Mouse (Mus musculus) right cerebral cortex, postnatal 4 days (tissue): ENCODE measurements around the gene Clca2.

Experiments used
- DNase-seq: peaks from one replicate; pipeline ENCODE4 v3.0.0-alpha.2; 2022

Gene Clca2

DNA sequence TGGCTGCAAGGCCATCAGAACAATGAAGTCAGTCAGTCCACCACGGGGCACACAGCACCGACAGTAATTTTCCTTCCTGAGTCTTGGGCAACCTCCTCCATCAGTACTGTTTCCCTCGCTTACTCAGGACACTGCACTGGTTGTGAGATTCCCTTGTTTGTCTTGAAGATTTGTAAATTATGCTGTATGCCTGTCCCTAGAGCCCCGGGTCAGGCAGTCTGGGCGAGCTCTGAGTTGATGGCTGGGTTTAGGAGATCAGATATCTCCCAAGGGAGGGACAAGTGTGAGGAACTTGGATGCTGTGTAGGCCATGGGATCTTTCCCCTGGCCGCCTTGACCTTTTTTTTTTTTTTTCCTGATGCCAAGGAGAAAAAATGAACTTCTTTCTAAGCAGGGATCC, at the start of gene Clca2:
Gene Clca2 (minus strand): TSS at position 153 of the 400 bp plus-strand sequence.
- DNase-seq: no peak

DNA sequence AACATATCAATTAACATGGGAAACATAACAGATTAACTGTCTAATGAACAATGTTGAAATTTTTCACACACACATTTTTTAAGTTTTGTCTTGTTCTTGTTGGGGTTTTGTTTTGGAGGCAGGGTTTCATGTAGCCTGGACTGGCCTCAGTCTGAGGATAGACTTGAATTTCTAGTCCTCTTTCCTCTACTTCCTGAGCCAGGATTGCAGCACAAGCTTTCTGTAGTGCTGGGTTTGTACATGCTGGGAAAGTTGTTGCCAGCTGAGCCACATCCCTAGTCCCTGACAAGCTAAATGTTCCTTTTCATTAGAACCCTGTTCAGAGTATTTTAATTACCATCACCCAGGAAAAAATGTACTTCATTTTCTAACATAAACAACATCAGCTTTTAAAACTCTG, 48.7 kb upstream of the Clca2 start:
- DNase-seq: no peak

GRCm38 (mm10) chr3:145147483-145147882, 48.2 kb upstream of the Clca2 start:
- DNase-seq: no peak

DNA sequence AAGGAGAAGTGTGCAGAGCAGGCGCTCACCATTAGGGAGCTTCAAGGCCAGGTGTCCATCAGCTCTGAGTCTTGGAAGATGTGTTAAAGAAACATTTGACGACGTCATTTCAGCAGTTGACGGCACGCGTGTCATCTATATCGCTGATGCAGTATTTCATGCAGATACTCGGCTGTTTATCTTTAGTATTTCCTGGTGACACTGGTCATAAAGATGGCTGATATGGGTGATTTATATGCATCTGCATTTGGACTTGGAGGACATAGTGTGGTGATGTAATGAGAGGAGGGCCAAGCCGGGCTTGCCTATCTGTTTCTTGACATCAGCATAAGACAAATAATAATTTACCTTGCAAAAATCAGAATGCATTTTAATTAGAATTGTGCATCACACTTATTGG, 47.6 kb upstream of the Clca2 start:
- DNase-seq: no peak

DNA sequence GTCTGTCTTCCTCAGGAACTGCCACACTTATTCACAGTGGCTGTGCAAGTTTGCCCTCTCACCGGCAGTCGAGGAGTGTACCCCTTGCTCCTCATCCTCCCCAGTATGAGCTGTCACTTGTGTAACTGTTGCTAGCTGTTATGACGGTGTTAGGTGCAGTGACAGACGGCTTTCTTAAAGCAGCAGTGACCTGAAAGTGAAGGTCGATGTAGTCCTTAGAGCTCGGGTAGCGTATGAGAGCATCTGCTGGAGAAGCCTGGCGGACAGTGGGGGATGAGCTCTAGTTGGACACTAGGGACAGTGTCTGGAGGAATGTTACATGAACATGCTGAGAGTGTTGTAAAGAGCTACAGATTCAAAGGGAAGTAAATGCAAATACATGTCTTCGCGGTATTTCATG, 44.6 kb upstream of the Clca2 start:
- no peak for DNase-seq

GRCm38 (mm10) chr3:145142925-145143324, 43.7 kb upstream of the Clca2 start:
- no peak for DNase-seq

- DNase-seq: no peak
These were observed 41.0 kb upstream of the Clca2 start for GRCm38 (mm10) chr3:145140236-145140635.

- peak; percentile 70 for DNase-seq
These were observed 32.1 kb upstream of the Clca2 start for GRCm38 (mm10) chr3:145131210-145131868.

DNA sequence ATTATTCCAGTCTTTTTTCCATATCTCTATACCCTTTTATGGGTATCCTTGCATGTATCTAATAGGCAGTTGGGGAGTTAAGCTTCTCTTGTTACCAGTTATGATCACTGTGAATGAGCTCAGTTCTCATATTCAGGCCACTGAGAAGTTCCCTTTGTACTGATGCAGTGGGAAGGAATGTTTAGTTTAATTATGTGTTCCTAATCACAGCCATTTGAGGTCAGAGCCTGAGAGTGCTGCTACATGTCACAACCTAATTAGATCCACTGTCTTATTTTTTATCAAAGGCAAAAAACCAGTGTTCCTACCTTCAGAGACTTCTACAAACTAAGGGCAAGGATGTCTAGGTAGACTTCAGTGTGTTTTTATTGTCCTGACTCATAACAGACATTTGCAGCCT, 30.1 kb upstream of the Clca2 start:
- no peak for DNase-seq

GRCm38 (mm10) chr3:145126618-145127017, 27.4 kb upstream of the Clca2 start:
- DNase-seq: no peak

GRCm38 (mm10) chr3:145119425-145119824, 20.2 kb upstream of the Clca2 start:
- no peak for DNase-seq

DNA sequence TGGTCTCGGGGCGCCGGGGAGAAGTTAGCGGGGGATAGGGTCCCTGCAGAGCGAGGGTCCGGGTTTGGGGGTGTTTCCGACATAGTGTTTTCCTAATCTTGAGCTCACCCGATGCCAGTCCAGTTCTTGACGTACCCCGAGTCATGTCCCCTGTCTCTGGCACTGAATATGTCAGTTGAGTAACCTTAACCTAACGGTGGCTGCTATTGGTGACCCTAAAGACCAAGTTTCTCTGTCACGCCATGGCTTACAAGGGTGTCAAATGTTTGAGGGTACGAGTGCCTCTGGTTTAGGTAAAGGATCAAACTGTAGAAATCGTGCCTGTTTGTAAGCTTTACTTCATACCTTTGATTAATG, 19.7 kb upstream of the Clca2 start:
- no peak for DNase-seq

DNA sequence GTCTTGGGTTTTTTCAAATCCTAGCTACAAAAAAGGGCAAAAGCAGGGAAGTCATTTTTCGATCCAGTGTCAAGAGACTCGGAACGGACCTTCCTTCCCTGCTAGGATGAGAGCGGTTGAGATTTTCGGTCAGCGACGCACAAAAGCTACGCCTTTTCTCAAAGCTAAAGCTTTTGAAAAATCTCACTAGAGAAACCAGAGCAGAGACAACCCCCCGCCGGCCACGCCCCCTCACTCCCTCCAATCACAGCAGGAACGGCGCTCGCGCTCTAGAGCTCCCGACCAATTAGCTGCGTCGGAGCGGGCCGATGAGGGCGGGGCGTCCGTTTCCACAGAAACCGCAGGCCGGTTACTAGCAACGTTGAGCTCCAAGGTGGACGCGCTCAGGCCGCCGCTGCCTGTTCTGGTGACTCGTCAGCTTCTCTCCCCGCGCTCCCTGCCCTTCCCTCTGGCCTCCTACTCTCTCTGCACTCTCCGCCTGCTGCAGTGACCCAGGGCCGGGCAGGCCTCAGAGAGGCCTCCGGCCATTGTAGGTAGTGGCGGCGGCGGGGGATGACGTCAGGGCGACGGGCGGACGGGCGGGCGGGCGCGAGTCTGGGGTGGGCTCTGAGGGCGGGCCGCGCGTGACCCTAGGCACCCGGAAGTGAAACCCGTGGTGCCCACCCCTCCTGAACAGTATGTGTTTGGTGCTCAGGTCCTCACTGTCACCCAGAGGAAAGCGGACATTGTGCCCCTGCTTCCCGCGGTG, 19.2 kb upstream of the Clca2 start, which contains the start of gene Odf2l:
Gene Odf2l (plus strand): TSS at position 335 of the 748 bp plus-strand sequence.
- DNase-seq: peak; percentile 98

DNA sequence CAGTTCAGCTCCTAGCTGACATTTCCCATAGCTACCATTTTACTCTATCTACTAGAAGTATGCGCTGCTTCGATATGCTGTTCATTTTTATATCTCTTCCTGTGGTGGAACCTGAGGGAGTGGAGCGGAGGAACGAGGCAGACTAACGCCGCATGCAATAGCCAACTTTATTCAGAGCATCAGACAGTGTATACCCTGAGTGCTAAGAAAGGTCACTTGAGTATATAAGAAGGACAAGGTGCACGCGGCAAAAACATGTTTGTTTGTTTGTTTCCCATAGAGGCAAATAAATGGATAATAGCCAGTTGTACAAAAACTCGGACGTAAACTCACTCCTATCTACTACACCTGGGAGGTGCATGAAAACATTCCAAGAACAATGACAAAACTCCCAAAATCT, 18.4 kb upstream of the Clca2 start:
- DNase-seq: no peak

GRCm38 (mm10) chr3:145115169-145115568, 15.9 kb upstream of the Clca2 start:
- DNase-seq: no peak

GRCm38 (mm10) chr3:145105773-145106504, 6.7 kb upstream of the Clca2 start:
- no peak for DNase-seq

DNA sequence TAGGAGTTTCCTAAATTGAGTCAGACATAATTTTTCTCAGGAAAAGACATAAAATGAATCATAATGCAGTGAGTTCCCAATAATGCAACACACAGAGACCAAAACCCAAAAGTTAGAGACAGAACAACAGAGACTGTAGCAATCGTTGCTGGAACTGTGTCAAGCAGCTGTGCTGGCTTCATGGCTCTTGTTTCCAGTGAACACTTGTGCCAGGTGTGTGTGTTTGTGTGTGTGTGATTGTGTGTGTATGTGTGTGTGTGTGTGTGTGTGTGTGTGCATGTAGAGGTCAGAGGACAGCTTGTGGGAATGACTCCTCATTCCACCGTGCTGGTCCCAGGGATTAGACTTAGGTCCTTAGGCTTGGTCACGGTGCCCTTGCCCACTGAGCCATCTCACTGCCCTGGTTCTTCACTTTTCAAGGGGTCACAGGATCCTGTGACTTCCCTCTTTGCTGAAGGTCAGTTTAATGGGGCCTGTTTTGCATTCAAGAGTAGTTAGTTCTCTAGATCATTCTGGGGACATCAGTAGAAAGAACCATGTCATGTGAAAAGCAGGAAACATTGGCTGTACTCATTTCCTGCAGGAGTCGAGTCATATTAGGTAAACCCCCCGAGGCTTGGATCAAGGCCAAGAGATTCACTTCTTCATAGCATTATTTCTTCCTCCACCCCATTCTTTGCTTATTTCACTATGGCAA, 6.0 kb upstream of the Clca2 start:
- no peak for DNase-seq

DNA sequence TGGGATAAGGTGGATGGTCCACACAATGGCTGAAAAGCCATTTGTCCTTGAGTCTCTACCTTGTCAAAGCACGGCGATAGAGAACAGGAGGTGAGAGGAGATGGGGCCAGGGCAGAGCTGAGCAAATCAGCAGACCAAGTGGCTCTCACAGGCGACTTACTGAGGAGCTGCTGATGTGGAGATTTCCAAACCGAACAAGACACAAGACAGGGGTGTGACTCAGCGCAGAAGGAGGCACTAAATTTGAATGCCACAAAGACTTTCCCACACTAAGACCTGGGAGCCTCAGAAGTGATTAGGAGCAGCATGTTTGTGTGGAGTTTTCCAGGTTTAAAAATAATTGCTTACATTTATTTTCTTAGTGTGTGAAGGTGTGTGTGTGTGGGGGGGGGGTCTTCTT, 4.5 kb upstream of the Clca2 start:
- DNase-seq: no peak

DNA sequence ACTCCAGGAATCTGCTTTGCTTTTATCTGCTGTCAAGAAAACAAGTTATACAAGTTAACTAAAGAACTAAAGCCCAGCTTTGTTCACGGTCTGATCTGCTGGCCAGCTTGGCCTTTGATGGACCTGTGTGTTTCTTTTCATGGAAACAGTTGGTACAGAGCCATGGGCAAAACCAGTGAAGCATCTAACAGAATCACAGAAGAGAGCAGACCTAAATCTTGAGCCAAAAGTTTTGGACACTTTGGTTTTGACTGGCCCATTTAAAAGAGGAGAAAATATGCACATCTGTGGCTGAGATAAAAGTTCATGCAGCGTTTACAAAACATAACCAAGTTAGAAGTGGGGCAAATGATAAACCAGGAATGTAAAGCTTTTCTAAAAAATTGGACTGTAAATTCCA, 4.1 kb upstream of the Clca2 start:
- DNase-seq: no peak

GRCm38 (mm10) chr3:145101891-145102555, 2.8 kb upstream of the Clca2 start:
- no peak for DNase-seq

DNA sequence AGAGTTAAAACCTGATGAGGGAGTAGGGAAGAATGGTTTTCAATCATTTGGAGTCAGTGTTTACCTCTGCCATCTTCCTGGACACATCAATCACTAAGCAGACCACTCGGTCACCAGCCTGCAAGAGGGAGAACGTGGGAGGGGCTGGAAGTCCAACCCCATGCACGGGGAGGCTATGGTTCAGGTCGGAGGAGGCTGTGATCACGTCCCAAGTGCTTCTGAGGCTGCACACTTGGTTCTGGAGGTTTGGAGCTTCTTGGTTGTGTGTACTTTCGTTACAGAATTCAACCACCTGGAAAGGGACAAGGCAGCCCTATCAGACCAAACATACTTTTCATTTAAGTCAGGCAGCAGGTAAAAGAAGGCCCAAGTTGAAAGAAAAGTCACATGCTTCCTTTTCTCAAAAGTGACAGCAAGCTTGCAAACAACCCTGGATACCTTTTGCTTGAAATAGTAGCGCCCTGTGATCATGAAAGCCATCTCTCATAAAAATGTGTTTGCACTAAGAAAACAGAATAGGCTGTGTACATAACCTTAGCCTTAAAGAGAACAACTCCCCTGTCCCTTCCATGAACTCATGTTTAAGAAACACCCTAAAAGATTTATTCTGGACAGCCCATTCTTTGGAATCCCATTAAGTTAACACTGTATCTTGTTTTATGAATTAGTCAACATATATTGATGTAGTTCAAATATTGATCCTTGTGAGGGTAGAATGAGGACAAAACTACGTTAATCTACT, 11.2 kb downstream of the Clca2 start:
- no peak for DNase-seq

DNA sequence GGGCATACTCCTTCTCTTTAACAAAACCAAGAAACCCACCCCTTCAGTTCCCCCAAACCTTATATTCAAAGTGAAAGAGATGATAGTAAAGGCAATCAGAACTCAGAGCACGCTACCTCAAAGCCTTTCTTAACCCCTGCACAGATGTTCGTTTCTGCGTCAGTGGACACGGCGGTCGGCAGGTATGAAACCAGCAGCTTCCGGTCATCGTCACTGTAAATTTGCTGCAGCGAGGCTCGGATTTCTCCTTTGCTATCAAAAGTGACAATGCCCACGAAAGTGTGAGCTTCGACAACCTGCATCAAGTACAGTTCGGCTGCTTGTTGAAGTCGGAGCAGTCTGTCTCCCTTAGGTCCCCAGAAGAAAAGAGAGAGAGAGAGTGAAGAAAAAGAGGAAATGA, 13.1 kb downstream of the Clca2 start:
- DNase-seq: no peak
